Mouse (Mus musculus) neutrophil, adult 5-6 weeks (primary cell): ENCODE measurements at regions not wholly inside any gene's neighbourhood (a gene's known extent, or its start where the extent isn't known, plus 50 kb on each side); places are given as distances from the start of the nearest gene placed in this dataset.
A peak's percentile ranks its signal among the peaks of the same experiment; 100 is the strongest.

ENCODE experiments used
- ATAC-seq: fragments of 151-379, 151-347 bp; 2 replicates; pipeline ENCODE4 v1.8.0; 2017; ENCODE audit warnings: mild to moderate bottlenecking, moderate TSS enrichment; ENCODE audit not compliant: insufficient number of reproducible peaks, poor library complexity, low FRiP score, severe bottlenecking; ENCODE audit errors: extremely low read depth

DNA sequence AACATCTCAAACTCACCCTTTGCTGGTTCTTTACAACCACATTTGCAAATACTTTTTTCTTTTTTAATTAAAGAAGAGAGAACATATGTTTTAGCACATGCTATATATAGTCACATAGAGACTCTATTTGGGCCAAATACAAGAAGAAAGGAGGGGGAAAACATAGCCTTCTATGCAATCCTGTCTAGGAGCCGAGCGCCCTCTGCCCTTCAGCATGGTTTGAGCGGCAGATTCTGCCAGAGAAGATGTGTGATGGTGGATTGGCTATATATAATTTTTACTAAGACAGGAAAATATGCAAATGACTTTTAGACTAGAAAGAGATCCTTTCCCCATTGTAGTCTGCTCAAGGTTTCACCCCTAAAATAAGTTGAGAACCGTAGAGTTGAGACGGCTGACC lies 60.0 kb upstream of the Myom1 start:
- 0 out of 2 replicates have a peak, but pooled peaks have one; percentile 13 for ATAC-seq

DNA sequence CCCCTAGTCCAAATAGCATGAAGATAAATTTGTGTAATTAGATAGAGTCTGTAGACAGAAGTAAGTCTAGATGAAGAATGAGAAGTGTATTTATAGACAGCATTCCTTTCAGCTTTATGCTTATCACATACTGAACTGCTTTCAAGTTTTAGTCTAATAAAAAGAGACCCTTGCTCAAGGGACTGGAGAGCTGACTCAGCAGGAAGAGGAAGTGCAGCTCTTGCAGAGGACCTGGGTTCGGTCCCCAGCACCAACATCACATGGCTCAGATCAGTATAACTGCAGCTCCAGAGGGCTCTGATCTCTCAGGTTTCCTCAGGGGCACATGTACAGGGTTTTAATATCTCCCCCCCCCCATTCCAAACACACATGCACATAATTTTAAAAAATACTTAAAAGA lies 68.2 kb upstream of the Myom1 start:
- no peak for ATAC-seq

DNA sequence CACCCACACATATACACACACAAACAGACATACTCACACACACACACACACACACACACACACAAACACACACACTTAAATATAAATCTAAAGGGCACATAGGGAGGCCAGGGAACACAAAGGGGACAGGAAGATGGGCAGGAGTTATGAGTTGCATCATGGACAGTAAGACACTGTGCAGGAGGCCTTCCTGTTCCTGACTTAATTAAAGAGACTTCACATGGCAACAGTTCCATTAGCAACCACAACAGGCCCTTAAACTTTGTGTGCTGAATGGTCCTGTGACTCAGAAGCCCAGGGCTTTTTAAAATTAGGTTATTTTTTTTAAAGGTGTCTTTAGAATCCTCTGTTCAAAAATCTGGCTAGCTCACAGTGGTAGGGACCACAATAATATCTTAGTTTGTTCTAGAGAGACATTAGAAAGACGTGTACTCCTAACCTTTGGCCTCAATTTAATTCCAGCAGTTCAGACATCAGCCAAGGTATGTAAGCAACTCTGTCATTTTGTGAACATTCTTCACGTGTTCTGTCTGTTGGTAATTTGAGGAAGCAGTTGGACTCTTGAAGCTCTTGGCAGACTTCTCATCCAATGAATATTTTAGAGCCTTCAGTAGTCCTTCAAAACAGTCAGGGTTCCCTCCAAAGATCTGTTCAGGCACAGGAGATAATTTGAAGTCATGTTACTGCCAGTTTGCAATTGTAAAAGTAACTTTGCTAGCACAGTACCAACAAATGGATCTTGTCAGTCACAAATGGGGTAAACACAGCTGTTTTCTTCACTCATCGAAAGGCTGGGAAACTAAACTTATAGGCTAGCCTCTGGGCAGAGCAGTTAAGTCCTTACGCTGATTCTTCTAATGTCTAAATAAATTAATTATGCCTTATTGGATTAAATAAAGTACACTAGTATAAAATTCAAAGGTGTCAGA lies 69.0 kb upstream of the Myom1 start:
- no peak for ATAC-seq

DNA sequence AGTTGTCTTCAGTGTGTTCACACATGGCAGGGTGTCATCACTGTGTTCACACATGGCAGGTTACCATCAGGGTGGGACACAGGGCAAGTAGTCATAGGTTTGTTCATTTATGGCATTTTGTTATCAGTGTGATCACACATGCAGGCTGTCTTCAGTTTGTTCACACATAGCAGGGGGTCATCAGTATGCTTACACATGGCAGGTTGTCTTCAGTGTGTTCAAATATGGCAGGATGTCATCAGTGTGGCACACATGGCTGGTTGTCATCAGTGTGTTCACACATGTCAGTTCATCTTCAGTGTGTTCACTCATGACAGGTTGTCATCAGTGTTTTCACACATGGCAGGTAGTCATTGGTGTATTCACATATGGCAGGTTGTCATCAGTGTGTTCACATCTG lies 69.9 kb upstream of the Myom1 start:
- no peak for ATAC-seq

- ATAC-seq = no peak
Measured at GRCm38 (mm10) chr17:70930600-70930999, 71.8 kb upstream of the Myom1 start.

DNA sequence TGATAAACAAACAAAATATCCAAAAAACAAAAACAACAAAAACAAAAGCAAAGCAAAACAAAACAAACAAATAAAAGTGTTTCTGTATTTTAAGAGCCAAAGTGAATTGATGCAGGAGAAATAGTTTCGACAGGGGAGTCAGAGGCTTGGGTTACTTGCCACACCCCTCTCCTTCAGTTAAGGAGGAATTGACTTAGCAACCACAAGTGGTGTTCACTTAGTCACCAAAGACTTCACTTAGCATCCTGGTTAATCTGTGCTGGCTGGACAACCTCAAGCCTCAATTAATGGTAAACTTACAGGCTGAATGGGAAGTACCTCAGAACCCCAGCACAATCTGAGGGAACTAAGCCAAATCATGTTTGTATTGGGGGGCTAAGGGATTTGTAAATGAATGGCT lies 72.9 kb upstream of the Myom1 start:
- ATAC-seq = no peak

GRCm38 (mm10) chr17:70924565-70925220 lies 71.3 kb upstream of the Tgif1 start:
- peak; percentile 98 for ATAC-seq

DNA sequence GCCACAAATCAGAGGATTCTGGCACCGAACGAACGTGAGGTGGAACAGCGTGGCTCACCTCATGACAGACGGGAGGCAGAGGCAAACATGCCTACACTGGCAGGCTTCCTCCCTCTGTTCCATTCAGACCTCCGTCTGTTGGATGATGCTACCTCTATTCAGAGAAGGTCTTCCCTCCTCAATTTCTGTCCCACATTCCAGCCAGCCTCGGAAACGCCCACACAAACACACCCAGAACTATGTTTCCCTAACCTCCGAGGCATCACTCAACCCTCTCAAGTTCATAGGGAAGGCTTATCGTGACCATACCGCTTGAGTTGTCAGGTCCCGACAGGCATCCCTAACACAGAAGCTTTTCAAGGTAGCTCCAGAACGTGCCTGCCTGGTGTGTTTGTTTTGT lies 68.3 kb upstream of the Tgif1 start:
- ATAC-seq = no peak

GRCm38 (mm10) chr17:70920181-70920580 lies 66.8 kb upstream of the Tgif1 start:
- ATAC-seq = no peak

GRCm38 (mm10) chr17:70917183-70917935 lies 64.0 kb upstream of the Tgif1 start:
- no peak for ATAC-seq

DNA sequence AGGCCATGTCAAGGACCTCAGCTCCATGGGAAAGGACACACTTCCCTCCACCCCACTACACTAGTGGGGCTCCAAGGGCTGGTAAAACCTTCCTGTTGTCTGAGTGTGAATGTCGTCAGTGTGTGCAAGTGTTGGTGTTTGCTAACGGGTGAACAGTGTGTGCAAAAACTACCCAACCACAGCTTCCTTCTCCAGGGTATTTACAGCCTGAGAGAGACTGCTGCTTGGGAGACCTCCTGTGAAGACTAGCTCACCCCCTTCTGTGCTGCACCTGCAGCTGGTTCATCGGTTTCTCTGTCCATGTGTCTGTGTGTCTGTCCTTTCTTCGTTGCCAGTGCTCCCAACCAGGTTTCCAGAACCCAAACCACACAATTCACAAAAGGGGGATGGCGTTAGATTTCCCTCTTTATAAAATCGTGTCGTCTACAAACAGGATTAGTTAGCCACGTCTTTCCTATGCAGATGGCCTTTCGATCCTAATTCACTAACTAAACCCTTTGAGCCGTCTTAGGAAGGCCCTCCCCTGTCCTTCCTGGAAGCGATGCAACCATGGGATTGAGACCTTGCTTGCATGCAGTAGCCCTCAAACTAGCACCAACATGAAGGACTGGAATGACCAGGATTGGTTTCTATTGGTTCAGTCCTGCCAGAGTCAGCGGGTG lies 62.9 kb upstream of the Tgif1 start:
- ATAC-seq = 0 out of 2 replicates have a peak, but pooled peaks have one; percentile 23

GRCm38 (mm10) chr17:70915445-70915844 lies 62.1 kb upstream of the Tgif1 start:
- no peak for ATAC-seq

GRCm38 (mm10) chr17:70910238-70910637 lies 56.9 kb upstream of the Tgif1 start:
- ATAC-seq = no peak

GRCm38 (mm10) chr17:70909573-70909972 lies 56.2 kb upstream of the Tgif1 start:
- ATAC-seq = no peak

DNA sequence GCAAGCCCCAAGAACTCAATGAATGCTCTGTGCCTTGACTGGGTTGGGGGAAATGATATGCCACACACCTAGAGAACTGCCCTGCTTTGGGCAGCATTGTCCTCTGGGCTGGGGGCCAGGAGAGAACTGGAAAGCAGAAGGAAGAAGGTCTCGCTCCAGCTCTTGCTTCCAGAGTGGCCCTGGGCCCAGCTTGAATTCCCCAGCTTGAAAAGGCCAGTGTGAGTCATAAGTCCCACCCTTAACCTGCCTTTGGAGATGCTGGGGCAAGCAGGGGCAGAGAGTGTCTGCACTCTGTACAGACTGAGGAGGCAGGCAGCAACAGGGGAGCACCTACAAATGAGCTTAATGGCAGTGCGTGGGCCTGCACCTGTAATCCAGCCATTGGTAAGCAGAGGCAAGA lies 55.0 kb upstream of the Tgif1 start:
- ATAC-seq = no peak
